Mouse (Mus musculus) thymus, postnatal 4 days (tissue): ENCODE data around the gene Prr5.
A peak's percentile ranks its signal among the peaks of the same experiment; 100 is the strongest.

Experiments used
- DNase-seq: peaks from one replicate; pipeline ENCODE4 v3.0.0; 2021

The Prr5 gene

DNA sequence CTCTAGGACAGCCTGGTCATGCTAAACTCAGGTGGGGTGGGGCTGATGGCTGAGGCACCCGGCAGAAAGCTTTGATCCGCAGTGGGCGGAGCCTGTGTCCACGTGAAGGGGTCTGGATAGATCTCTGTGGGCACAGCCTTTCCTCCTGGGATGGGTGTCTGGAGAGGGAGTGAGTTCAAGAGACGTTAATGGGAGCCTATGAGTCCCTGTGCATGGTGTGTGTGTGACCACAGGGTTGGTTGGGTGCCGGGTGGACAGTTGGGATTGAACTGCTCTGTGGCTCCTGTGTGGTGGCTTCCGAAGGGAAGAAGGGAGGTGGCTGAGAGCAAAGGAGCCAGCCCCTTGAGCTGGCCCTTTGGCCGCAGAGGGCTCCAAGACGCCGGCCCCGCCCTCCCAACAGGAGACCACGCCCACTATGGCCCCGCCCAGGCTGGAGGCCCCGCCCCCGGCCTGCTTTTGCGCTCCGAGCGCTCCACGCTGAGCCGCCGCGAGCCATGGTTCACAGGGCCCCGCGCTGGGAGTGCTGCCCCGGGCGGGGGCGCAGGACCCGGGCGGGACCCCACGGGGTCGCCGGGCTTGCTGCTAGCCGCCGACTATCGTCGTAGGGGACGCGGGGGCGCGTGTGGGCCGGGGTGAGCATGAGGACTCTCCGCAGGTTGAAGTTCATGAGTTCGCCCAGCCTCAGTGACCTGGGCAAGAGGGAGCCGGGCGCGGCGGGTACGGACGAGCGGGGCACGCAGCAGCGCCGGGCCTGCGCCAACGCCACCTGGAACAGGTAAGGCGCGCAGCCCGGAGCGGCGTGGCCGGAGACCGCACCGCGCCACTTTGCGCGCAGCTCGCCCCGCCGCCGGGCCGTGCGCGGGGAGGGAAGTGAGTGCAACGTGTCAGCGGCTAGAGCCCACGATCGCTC lies 11.4 kb downstream of the Prr5 start:
- DNase-seq: peak; percentile 91

DNA sequence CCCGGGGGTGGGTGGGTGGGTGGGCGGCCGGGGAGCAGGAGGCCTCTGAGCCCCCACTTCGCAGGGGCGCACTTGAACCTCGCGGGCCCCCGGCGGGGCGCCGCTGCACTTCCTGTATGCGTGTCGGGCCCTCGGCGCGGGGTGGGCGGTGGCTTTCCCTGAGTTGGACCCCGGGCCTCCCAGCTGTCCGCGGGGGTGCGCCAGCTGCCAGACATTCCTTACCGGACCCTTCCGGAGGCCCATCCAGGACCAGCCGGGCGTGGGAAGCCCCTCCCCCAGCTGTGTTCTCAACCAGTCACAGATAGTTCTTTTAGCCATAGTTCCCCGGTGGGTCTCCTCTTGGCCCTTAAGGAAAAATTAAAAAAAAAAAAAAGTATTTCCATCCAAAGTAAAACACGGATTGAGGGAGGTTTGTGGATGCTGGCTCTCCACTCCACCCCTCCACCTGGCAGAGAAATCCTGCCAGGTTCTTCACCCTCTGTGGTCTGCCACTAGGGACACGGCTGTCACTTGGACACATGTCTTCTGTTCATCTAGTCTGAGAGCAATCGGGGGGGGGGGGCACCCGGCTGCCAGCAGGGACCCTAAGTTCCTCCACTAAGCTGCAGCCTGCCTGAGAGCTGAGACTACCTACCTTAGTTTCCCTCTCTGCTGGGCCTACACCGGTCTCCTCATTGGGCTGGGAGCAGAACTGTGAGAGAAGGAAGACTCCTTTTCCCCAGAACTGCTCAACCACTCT lies 12.2 kb downstream of the Prr5 start:
- DNase-seq: peak; percentile 75

DNA sequence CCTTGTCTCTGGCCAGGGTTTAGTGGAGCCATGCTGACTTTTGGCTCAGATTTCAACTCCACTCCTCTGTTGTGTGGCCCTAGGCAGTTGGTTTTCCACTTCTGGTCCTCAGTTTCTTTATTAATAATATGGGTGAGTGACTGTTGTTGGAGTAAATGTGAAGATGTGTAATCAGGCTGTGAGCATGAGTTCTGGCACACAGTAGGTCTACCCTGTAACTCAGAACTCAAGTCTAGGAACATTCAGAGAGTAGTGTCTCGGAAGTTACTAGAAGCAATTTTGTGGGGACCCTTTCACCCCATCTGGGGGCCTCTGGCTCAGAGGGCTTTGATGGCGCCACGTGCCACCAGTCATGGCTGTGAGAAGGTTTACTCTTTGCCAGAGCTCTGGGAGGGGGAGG lies 12.8 kb downstream of the Prr5 start:
- DNase-seq: peak; percentile 46

DNA sequence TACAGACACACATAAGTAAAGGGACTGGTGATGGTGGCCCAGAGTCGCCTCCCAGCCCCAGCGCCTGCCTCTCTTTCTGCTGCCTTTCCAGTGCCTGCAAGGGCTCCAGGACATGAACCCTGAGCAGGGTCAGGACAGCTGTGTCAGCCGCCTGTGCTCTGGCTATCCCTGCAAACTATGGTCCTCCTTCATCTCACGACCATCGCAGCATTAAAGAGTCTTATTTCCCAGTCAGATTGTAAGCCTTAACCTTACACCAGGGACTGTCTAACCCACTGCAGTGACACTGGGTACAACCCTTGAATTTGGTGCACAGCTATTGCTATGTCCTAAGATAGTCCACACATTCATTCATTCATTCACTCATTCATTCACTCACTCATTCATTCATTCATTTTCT lies 13.4 kb downstream of the Prr5 start:
- no peak for DNase-seq

DNA sequence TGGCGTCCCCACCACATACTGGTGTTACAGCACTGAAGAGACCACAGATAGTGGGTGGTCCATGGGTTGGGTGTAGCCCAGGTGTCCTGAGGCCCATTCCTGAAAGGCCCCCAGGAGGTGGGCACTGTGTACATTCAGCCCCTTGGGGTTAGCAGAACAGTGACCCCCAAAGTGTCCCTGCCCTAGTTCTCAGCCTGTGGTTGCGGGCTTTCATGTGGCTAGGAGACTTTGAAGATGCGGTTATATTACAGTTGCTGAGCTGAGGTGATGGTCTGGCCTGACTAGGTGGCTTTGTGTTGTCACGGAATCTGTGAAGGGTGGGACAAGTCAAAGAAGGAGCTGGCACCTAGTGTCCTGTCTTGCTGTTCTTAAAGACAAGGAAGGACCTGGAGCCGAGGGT lies 15.1 kb downstream of the Prr5 start:
- DNase-seq: no peak

DNA sequence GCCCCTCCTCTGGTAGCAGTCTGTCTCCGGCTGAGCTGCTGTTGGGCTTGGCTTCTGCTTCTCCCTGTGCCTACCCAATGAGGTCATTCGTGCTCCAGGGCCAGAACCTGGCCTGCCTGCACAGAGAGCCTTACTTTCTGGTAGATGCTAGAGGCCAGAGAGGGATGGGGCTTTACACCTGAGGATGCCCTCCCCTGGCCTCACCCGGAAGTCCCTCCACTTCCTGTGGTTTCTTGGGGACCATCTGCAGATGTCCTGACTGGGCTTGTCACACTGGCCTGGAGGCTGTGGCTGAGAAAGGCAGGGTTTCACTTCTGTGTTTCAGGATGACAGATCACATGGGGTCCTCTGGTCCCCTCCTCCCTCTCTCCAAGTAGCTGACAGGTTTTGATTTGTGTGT lies 16.0 kb downstream of the Prr5 start:
- DNase-seq: no peak

DNA sequence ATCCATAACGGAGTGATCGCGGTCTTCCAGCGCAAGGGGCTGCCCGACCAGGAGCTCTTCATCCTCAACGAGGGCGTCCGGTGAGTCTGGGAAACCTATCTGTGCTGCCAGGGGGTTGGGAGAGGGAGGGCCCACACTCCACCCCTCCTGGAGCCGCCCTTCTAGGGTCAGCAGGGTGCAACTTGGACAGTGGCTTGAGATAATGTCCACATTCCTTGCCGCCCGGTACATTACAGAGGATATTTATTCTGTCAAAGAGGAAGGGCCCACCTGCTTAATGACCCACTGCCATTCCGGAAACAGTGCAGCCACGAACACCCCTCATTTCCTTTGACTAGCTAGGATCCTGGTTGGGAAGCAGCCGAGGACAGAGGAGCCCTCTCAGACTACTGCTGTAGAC lies 18.5 kb downstream of the Prr5 start:
- no peak for DNase-seq

DNA sequence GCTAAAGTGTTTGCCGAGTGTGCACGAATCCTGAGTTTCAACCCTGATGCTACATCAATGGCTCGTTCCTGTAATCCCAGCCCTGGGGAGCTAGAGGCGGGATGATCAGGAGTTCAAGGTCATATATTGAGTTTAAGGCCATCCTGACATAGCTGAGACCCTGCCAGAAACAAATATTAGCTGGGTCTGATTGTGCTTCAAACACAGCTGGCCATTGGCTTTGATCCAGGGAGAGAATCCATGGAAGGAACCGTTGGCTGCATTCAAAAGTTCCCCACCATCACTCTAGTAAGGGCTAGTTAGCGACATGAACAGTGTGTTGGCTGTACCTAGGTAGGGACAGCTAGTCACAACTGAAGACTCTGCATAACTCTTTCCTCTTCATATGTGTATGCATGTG lies 19.9 kb downstream of the Prr5 start:
- DNase-seq: no peak

DNA sequence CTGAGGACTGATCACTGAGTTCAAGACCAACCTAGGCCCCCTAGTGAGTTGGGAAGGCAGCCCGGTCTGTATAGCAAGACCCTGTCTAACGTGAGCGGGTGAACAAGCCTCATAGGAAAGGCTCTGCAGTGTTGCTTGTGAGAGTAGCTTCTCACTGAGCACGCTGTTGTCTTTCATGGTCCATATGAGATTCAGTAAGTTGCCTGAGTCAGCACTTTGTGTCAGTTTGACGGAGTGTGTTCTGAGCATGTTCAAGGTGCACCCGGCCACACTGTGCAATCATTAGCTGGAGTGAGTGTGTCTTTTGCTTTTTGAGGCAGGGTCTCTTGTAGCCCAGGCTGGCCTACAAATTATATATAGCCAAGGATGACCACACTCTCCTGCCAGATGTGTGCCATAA lies 22.1 kb downstream of the Prr5 start:
- no peak for DNase-seq

DNA sequence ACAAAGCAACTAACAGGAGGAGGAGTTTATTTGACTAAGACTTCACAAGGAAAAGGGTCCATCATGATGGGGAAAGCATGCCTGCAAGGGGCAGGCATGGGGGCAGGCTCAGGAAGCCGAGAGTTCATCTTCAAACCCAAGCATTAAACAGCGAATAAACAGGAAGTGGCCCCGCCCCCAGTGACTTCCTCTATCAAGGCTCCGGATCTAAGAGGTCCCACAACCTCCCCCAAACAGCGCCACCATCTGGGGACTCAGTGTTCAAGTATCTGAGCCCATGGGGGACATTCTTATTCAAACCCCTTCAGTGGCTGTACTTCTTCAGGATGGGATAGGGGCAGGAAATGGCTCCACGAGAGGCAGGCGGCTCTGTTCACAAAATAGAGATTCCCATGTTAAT lies 23.2 kb downstream of the Prr5 start:
- peak; percentile 49 for DNase-seq

DNA sequence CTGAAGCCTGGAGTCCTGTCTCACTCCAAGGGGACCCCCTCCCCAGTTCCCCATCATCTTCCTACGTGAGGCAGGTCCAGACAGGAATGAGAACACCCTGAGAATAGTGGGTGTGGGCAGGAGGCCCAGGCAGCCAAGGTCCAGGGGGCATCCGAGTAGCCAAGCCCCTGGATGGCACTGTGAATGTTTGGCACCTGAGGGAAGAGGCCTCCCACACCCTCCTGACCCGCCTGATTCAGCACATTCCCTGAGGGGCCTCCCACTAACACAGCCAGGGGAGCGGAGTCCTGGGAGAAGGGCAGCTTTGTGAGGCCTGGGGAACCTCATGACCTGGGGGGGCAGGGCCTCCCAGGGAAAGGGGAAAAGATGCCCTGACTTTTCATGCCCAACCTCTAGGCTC lies 26.6 kb downstream of the Prr5 start:
- DNase-seq: no peak

DNA sequence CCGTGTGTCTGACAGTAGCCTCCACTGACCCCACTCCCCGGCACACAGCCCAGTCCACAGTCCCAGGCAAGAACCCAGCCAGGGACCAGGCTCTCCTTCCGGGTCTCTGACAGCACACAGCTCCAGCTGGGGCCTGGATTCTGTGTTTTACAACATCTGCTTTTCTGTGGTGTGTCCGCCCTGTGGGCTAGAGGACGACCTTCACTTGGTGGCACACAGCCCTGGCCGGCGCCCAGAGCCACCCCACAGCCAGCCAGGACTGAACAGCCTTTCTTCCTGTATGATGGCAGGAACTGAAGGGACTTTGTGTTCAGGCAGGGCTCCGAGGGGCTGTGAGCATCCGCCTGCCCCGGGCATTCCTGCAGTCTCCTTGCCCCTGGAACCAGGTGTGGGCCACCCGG lies 28.2 kb downstream of the Prr5 start:
- no peak for DNase-seq

DNA sequence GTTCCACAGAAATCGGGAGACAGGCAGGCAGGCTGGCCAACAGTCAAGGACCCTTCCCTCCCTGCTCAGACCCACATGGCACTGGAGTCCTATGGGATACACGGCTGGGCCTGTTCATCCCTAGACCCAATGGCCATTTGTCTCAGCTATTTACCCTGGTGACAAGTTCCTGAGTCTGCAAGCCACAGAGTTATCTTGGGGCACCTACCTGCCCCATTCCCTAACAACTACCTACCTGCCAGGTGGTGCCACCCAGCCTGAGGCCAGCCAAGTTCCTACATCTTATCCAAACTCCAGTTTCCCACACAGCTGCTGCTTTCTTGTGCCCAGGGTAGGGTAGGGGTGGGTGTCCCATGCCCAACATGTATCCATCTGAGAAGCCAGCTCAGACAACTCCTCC lies 28.8 kb downstream of the Prr5 start:
- DNase-seq: no peak

DNA sequence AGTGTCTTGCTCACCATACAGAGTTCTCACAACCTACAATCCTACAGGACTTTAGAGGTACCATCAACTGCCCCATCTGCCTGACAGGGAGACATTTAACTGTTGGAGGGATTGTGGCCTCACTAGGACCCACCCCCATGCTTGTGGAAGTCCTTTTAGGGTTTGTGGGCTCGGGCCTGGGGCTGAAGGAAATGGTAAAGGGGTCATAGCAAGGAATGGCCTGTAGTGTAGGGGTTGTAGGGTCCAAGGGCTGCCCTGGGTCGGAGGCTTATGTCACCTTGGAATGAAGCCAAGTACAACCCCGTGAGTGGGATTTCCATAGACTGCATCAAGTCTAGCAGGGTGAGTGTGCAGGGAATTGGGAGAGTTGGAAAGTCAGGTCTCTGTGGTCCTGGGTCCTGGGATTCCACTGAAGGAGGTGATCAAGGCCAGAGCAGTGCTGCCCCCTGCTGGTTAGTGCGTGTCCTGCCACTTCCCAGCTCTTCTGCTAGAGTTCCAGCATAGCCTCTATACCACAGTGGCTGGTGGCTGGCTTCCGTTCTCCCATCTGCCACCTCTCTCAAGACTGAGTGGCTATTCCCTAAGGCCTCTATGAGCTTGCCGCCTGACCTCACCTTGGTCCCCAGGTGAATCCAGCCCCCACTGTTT lies 30.9 kb downstream of the Prr5 start:
- peak; percentile 84 for DNase-seq

DNA sequence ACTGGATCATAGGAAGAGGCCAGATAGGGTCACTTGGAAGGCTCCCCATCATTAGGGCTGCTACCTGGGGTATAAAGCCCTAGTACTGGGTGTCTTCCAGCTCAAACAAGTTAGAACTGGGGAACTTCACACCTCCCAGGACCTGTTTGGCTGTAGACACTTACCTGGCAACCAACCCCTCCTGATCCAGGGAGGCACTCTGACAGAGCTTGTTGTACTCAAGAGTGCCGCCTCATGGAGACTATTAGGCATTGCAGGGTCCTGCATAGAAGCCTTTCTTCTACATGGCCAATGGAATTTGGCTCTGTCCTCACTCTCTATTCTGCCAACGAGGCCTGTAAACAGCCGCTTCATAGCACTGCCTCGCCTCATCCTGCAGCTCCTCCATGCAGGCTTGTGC lies 32.5 kb downstream of the Prr5 start:
- DNase-seq: peak; percentile 49

DNA sequence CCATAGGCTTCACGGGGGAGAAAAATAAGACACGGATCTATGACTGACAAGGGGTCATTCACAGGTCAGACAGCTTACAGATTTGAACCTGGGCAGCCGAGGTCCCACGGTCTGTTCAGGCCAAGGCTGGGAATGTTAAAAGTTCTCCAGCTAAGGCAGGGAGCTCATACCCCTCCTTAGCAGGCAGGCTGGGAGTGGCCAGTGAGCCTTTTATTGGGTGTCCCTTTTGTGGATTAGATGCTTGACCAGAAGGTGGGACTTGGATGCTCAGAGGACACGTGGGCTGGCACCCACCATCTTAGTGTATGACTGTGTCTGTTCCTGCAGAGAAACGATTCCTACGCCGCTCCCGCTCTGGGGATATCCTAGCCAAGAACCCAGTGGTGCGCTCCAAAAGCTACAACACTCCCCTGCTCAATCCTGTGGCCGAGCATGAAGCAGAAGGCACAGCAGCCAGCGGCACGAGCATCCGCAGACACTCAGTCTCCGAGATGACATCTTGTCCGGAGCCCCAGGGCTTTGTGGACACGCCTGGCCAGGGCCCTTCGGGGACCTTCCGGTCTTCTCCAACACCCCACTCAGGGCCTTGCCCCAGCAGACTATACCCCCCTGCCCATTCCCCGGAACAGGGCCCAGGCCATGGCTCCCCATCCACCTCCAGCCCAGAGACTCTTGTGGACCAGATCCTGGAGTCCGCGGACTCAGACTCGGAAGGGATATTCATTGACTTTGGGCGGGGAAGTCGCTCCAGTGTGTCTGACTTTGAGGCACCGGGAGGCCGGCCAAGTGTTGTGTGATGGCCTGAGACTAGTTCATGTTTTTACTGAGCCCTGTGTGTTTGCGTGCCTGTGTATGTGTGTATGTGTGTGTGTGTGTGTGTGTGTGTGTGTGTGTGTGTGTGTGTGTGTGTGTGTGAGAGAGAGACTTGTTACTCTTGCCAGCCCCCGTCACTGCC lies 33.2 kb downstream of the Prr5 start:
- no peak for DNase-seq

DNA sequence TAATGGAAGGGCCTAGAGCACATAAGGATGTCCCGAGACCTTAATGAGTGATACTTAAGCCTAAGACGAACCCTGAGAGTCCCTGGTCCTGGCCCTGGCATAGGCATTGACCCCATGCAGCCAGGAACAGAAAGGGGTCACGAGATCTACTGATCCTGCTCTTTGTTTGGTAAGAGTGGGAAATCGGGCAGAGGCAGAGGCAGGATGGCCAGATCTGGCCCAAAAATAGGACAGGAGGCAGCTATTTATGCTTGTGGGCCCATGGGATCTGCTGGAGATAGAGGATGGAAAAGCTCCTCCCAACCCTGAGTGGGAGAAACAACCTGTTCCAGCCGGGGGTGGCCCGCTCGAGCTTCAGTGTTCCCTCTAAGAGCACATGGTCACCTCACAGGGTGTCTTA lies 34.6 kb downstream of the Prr5 start:
- DNase-seq: no peak

DNA sequence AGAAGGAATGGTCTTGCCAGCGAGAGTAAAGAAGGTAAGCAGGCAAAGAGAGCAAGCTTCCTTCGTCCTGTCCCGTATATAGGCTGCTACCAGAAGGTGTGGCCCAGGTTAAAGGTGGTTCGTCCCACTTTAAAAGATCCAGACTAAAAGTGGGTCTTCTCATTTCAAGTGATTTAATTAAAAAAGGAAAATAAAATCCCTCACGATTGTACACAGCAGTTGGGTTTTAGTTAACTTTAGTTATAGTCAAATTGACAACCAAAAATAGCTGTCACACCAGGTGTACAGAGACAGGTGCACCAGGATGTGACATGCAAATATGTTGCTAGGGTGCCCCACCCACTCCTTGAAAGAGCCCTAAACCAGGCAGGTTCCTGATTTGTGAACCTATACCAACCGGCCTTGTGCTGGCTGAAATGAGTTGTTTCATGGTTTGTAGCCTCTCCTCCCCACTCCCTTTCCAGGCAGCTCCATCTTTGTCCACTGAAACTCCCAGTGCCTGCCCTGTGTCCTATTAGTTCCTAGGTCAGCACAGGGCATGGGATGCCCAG lies 36.0 kb downstream of the Prr5 start:
- DNase-seq: no peak

DNA sequence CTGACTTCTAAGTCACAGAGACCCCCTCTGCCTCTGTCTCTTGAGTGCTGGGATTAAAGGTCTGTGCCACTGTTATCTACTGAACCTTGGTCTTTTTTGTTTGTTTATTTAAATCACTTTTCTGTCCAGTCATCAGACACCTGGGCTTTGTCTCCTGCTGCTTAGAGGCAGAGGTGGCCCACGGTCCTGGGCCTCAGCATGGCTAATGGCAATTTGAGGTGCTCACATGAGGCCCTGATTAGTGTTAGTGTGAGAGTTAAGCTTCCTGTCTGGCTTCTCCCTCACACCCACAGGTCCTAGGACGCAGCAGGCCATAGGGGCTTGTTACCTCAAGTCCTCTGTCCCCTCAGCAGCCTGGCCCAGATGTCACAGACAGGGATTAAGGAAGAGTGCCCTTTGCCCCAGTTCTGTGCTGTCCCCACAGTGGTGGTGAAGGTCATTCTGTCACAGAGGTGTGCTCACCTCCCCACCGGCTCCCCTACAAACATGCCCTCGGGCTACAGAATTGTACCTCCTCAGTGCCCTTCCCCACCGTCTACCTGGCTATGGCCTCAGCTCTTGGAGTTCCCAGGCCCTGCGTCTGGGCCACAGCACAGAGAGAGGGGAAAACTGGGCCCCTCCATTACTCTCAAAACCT lies 37.7 kb downstream of the Prr5 start:
- no peak for DNase-seq

DNA sequence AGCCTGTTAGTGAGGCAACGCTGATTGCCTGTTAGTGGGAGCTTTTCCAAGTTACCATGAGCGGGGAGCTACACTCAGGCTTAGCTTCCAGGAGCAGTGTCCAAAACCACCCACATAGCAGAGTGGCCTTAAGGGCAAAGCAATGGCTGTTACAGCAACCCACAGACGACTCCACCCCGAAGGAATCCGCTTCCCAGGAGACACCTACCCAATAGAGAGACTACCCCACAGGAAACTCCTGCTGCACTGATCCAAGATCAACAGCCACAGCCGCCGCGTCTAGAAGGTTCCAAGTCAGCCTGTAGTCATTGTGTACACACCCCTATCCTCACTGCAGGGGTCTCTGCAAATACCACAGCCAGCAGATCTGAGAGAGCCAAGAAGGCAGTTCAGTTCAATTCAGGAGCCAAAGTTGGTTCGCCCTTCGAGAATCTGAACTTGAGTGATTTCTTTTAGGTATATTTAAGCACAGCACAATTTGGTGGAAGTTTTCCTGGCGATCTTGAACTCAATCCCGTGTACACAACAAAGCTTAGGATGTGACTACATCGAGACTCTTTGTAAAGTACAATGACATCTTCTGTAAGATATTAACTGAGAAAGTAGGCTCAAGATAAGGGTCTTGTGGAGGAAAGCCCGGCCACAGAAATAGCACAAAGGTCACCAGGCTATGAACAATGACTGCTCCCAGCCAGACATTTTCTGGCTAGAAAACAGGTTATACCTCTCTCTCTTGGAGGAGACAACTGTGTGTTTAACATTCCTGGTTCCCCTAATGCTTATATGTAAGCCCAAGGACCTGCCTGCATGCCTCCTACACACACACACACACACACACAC lies 43.4 kb downstream of the Prr5 start:
- no peak for DNase-seq

DNA sequence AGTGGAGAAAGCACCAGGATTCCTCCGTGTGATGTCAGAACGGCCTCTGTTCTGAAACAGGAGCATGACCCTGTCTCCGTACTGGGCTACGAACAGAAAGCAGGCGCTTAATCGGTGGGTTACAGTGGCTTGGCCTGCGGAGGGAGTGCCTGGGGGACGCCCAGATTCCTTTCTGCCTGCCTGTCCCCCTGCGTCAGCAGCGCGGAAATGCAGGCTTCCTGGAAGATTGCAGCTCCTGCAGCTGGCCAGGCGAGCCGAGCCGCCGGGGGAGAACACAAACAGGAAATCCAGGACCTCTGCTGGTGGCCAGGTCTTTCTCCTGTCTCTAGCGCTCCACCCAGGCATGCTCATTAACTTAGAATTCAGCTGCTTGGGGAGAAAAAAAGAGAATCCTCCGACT lies 45.3 kb downstream of the Prr5 start:
- peak; percentile 42 for DNase-seq
